Mouse (Mus musculus): ENCODE data around the gene Gm12184.
"Not testable (repeated sequence)": the region's sequence is repeated elsewhere in the genome, so short reads cannot be mapped to it uniquely, and the experiment has no call there.

The Gm12184 gene

GRCm38 (mm10) chr11:48846362-48846761 is 19.9 kb upstream of the Gm12184 start:
- DNase-seq, result not testable (repeated sequence)

GRCm38 (mm10) chr11:48845244-48845815 is 18.9 kb upstream of the Gm12184 start:
- DNase-seq, result no peak

- no peak for DNase-seq
These were observed 17.9 kb upstream of the Gm12184 start for GRCm38 (mm10) chr11:48844309-48844708.

GRCm38 (mm10) chr11:48843202-48843601 is 16.7 kb upstream of the Gm12184 start:
- no peak for DNase-seq

- no peak for DNase-seq
These were observed 15.9 kb upstream of the Gm12184 start for GRCm38 (mm10) chr11:48842378-48842792.

- DNase-seq, result no peak
These were observed 14.8 kb upstream of the Gm12184 start for GRCm38 (mm10) chr11:48841213-48841612.

GRCm38 (mm10) chr11:48840805-48841204 is 14.3 kb upstream of the Gm12184 start:
- DNase-seq, result no peak

- no peak for DNase-seq
These were observed 12.6 kb upstream of the Gm12184 start for GRCm38 (mm10) chr11:48838879-48839680.

- no peak for DNase-seq
These were observed 11.8 kb upstream of the Gm12184 start for GRCm38 (mm10) chr11:48838181-48838797.

- DNase-seq, result peak; percentile 50 to 55
These were observed 11.1 kb upstream of the Gm12184 start for GRCm38 (mm10) chr11:48837310-48838180.

GRCm38 (mm10) chr11:48836990-48837309 is 10.5 kb upstream of the Gm12184 start:
- no peak for DNase-seq

GRCm38 (mm10) chr11:48835923-48836322 is 9.5 kb upstream of the Gm12184 start:
- no peak for DNase-seq

- peak; percentile 93 to 96 for DNase-seq
These were observed 7.5 kb upstream of the Gm12184 start for GRCm38 (mm10) chr11:48833731-48834639.

- DNase-seq, result no peak
These were observed 6.7 kb upstream of the Gm12184 start for GRCm38 (mm10) chr11:48833078-48833730.

- DNase-seq, result no peak
These were observed 4.8 kb upstream of the Gm12184 start for GRCm38 (mm10) chr11:48831273-48831672.

GRCm38 (mm10) chr11:48830279-48830678 is 3.8 kb upstream of the Gm12184 start:
- DNase-seq, result no peak

- DNase-seq, result no peak
These were observed 1.5 kb upstream of the Gm12184 start for GRCm38 (mm10) chr11:48827926-48828325.

- DNase-seq, result no peak
These were observed 269 bp upstream of the Gm12184 start for GRCm38 (mm10) chr11:48826752-48827096.

- no peak for DNase-seq
These were observed 2.1 kb downstream of the Gm12184 start for GRCm38 (mm10) chr11:48824311-48824830.

- peak; percentile 69 to 76 for DNase-seq
These were observed 2.9 kb downstream of the Gm12184 start for GRCm38 (mm10) chr11:48823536-48823972.

Measured in thymus, postnatal 36 days (tissue).